Mouse (Mus musculus) thymus, postnatal 36 days (tissue): ENCODE measurements around the gene Atg14.
"Not testable (repeated sequence)": the region's sequence is repeated elsewhere in the genome, so short reads cannot be mapped to it uniquely, and the experiment has no call there.

Source experiments
- DNase-seq, 2 experiments: peaks; one replicate each; pipeline ENCODE4 v3.0.0; 2022; ENCODE audit warnings: mixed read lengths in 2 of 2

The Atg14 gene

DNA sequence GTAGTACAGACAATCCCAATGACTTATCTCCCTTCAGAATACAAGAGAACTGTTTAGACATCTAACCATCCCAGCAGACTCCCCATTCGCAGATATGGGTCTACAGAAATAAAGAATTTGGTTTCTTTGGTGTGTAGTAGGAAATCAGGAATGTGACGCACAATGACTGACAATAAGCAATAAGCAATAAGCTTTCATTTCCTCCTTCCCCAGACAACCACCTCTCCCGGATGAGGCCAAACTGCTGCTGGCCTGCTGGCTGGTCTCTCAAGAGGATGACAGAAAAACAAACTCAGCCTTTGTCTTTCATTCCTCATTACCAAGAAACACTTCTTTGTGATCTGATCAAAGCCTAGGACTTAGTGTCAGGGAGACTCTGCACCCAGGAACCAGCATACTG, 28.2 kb downstream of the Atg14 start:
- DNase-seq: no peak

DNA sequence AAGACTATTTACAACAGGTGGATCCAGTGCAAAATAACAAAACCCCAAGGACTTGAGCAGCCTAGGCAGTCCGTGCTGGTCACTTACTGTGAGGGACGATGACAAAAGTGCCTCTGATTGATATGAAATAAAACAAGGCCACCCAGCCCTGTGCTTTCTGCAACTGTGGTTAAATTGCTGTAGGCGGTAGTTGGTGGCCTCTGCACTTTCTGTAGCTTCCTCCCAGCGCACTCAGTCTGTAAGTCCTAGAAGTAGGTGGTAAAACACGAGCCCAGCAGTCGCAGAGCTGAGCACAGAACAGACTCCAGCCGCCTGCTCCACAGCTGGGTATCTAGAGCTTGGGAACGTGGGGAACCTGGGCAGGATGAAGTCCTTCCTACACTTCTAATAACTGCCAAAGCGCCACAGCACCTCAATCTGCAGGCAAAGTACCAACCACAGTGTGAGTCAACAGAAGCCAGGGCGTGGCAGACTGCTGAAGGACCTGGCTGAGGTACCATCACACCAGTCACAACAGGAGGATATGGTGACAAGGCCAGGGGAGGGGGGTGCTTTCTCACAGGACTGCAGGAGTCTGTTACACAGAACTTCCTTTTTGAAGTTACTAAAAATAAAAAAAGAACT, 29.0 kb downstream of the Atg14 start:
- DNase-seq: no peak

GRCm38 (mm10) chr14:47535096-47535495, 35.4 kb downstream of the Atg14 start:
- no peak for DNase-seq

DNA sequence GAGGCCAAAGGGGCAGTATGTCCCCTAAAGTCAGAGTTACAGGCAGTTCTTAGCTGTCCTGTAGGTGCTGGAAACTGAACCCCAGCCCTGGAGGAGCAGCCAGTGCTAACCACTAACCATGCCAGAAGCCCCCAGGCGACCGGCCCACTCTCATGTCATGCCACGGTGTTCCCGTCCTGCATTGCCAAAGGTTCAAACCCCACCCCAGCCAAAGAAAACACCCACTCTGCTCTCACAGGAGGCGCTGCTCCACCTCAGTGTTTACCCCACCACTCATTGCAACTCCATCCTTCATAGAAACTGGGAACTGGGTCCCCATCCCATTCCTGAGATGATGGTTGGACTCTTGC, 36.3 kb downstream of the Atg14 start:
- DNase-seq: no peak

- DNase-seq: peak; percentile 18 to 29
Observed at GRCm38 (mm10) chr14:47533365-47534175, 36.9 kb downstream of the Atg14 start.

- DNase-seq: no peak
Observed at GRCm38 (mm10) chr14:47532496-47532895, 38.0 kb downstream of the Atg14 start.

GRCm38 (mm10) chr14:47529592-47529991, 40.9 kb downstream of the Atg14 start:
- DNase-seq: not testable (repeated sequence)

DNA sequence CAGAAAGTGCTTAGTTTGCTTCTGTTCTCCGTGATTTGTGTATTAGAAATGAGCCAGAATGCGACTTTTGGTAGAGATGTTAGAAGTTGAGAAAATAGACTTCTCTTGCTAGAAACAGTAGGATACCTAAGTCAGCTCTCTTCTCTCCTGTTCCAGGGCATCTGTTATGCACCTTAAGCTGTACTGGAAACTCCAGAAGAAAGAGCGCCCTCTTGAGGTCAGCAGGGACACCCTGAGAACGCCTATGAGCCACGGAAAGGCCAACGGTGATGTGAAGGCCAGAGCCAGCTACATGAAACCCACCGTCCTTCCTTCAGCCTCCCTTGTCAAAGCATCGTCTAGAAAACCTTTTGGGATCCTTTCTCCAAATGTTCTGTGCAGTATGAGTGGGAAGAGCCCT, 41.4 kb downstream of the Atg14 start:
- peak; percentile 33 for DNase-seq

DNA sequence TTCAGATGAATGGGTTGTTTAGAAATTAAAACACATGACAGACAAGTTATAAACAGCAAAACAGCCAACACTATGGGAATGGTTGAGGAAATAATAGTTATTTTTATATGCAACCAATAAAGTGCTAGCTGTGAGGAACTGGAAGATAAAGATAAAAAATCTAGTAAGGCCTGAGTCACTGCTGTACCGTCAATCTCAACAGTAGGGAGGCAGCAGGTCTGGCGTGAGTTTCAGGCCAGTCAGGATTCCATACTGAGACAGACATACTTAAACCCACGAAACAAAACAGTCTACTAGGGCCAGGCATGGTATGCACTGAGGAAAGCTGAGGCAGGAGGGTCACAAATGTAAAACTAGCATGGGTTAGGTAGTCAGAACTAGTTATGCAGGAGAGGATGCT, 42.2 kb downstream of the Atg14 start:
- DNase-seq: no peak

GRCm38 (mm10) chr14:47527833-47528232, 42.6 kb downstream of the Atg14 start:
- DNase-seq: no peak

DNA sequence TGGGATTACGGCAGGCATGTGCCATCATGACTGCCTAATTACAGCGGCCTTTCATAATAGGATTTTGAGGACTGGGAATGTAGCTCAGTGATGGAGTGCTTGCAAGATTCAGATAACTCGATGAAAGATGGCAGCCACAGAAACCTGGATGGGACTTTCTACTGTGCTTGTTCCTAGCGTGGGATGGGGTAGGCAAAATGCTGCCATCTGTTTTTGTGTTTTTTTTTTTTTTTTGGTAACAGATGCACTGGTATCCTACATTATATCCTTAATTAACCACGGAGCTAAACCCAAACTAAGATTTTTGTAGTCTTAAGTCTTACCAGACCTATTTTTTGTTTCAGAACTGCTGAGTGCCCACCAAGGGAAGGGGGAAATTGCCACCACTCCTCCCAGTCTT, 44.6 kb downstream of the Atg14 start:
- no peak for DNase-seq

DNA sequence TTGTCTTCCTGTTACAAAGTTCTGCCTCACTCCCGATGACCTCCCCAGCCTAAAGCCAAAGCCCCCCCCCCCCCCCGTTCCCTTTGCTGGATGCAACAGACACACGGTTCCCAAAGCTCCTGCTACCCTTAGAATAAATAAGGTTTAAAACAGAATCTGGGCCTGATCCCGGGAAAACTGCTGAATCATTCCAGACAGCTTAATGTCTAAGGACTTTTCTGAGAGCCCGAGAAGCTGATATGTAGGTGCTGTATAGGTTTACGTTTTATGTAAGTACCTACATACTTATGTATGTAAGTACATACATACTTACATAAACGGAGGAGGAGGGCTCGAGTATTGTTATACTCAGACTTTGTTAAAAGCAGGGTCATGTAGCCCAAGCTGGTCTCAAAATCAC, 45.1 kb downstream of the Atg14 start:
- no peak for DNase-seq

GRCm38 (mm10) chr14:47522301-47522700, 48.1 kb downstream of the Atg14 start:
- no peak for DNase-seq

GRCm38 (mm10) chr14:47521609-47522008, 48.8 kb downstream of the Atg14 start:
- no peak for DNase-seq

DNA sequence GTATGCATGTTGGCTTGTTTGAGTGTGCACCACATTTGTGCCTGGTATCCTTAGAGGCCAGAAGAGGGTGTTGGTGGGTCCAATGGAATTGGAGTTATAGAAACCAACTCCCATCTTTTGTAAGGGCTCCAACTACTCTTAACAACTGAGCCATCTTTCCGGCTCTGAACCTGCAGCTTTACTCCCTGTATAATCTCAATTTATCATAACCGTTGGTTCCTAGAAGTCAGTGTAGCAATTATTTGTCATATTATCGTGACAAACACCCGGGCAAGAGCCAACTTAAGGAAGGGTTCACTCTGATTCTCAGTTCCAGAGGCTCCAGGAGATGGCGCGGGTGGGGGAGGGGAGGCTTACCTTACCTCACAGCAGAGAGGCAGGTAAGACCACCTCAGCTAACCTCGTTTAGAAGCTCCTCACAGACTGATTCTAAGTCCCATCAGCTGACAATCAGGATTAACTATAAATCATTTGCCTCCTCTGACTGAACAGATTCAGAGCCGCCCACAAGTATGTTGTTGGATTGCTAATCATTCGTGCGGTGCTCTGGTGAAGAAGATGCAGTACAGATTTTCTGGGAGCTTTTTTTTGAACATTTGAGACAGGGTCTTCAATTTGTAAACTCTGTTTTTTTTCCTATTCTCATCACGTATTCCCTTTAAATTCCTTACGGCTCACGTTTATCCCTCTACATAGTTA, 49.5 kb downstream of the Atg14 start:
- no peak for DNase-seq

GRCm38 (mm10) chr14:47518619-47519018, 51.8 kb downstream of the Atg14 start:
- DNase-seq: no peak

GRCm38 (mm10) chr14:47516755-47517154, 53.7 kb downstream of the Atg14 start:
- DNase-seq: no peak

DNA sequence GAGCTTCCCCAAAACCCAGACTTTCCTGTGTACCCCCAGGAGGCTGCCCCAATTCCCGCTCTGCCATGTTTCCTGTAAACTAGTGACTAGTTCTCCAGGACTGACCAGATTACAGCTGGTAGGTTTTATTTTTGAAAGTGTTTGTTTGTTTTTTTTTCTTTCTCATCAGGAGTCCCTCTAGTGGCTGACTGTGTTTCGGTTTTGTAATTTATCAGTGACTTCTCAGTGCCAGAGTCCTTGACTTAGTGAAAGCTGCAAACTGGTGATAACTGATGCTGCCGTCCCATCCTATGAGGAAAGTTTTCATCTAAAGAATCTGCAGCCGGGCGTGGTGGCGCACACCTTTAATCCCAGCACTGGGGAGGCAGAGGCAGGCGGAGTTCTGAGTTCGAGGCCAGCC, 54.8 kb downstream of the Atg14 start:
- DNase-seq: no peak

- no peak for DNase-seq
Observed at GRCm38 (mm10) chr14:47514816-47515453, 55.5 kb downstream of the Atg14 start.

GRCm38 (mm10) chr14:47513606-47514005, 56.8 kb downstream of the Atg14 start:
- DNase-seq: no peak

DNA sequence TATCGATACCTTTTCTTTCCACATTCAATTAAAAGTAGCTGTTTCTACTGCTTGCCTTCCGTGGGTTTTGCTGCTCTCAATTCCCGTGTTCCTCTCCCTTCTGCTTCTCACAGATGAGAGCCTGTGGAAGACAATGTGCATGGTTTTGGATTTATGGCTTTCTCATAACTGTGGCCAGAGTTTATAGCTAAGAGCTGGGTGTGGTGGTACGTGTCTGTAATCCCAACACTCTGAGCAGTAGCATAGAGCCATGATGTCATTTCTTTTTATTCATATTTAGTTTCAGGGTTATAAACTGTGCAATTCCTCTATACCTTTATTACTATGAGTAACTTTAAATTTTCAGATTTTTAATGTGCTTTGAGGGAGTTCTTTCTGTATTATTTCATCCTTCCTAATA, 60.2 kb downstream of the Atg14 start:
- no peak for DNase-seq

GRCm38 (mm10) chr14:47508035-47508434, 62.4 kb downstream of the Atg14 start:
- DNase-seq: no peak

DNA sequence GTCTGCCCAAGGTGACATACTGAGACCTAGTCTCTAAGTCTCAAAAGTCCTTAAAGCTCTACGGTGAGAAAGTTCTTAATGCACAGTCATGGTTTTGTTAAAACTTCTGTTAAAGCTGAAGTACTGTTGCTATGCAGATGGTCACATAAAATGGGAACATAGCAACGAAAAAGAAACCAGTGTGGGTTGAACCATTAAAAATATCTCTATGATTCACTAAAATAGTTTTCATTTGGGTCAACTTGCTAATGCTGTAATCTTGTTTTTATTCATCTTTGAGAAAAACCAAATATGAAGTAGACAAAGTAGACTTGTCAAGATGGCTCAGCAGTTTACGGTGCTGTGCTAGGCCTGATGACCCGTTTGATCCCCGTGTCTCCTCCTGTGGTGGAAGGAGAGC, 63.8 kb downstream of the Atg14 start:
- DNase-seq: no peak

DNA sequence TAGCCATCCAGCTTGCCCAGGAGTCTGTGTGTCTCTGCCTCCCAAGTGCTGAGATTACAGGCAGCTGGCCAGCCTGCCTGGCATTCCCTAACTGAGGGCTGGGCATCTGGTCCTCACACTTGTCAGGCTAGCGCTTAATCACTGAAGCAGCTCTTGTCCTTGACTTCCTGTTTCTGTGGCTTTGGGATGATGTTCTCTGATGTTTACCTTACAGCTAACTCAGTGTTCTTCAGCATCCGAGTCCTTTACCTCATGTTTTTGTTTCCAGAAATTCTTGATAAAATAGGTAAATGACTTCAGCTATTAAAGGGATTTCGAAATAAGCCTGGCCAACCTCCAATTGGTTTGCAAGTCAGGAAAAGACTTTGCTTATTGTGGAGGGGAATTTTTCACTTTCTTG, 66.4 kb downstream of the Atg14 start:
- DNase-seq: no peak
